In the genomic region with DNA sequence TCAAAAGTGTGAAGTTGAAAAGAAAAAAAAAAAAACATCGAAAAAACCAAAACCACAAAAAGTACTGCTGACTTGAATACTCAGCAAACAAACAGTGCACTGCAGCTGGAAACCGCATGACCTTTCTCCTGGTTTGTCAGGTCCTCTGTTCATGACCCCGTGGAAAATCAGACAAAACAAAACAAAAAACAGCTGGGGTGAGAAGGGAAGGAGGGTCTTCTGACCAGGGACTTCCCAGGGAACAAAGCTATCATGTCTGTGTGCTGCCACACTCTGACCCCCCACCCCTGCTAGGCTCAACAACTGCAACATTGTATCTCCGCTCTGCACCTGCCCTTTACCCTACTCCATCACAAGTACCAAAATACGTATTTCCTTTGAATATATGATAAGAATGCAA, we compare ENCODE assay signal across 13 mouse cellular contexts. TPM values are rescaled to one million over a fixed set of nuclear protein-coding genes. Genes with fewer than 3 reads are reported as not detected.
DNase-seq lines count a peak whose midpoint lies in the region; ATAC-seq and TF ChIP-seq lines count a peak whose summit lies in the region.
"Had no signal": no experiment of that assay in that cellular context is flagged by ENCODE, and none has a peak within 500 bp of the region (broad histone marks: within the 10 kb centered on the region; RNA-seq: fewer than 3 reads in every experiment).

No protein-coding gene starts in this region.

- WGBS in spleen, adult 2 months: 39% methylated on average over 5 of the region's 5 CpGs
- WGBS in forebrain, embryonic 10.5 days: 33% methylated on average over 5 of the region's 5 CpGs

- peak in 1 of 2 experiments; percentile 30 for DNase-seq in spleen, adult 2 months (ENCODE audit: low read depth in 1 of 2, low spot score in 2 of 2)
- no peak for DNase-seq in spleen, adult 12 weeks (ENCODE audit: low spot score)
- peak; percentile 14 for DNase-seq in c-Kit-positive CD71-negative TER-119-negative erythroid progenitor cells, embryonic 14.5 days (ENCODE audit: low read depth)
- DNase-seq in induced T-regulatory cell, adult 2 months (ENCODE audit: low read depth): peak; percentile 72
- DNase-seq in cerebellum, adult 8-10 months: no peak
- DNase-seq in spleen, postnatal 10 days (ENCODE audit: low spot score in 2 of 2): no peak
- no peak for DNase-seq in forebrain, embryonic 10.5 days (ENCODE audit: extremely low spot score, low spot score)
- DNase-seq: adrenal gland, adult 8-10 months; forebrain, postnatal 0 days; gastrocnemius, postnatal 36 days; heart, postnatal 10 days; lung, postnatal 10 days had no signal

- H3K27me3 ChIP-seq in spleen, adult 2 months (ENCODE audit: control insufficient read depth, insufficient read depth, low read length): no peaks in the 10 kb centered on the region
- no peaks in the 10 kb centered on the region for H3K27me3 ChIP-seq in forebrain, embryonic 10.5 days (ENCODE audit: poor library complexity, severe bottlenecking)

- no peak overlapping the region for H3K4me3 ChIP-seq in spleen, adult 2 months (ENCODE audit: extremely low read depth, insufficient read depth, insufficient read length)
- H3K4me3 ChIP-seq in forebrain, embryonic 10.5 days: no peak overlapping the region

- ATAC-seq in megakaryocyte-erythroid progenitor cell, adult 5-6 weeks (replicated peaks; ENCODE audit: low FRiP score, low TSS enrichment, poor library complexity, severe bottlenecking): peak; percentile 78
- ATAC-seq: forebrain, postnatal 0 days had no signal

- peak overlapping the region; percentile 37 for H3K27ac ChIP-seq in spleen, adult 2 months (ENCODE audit: insufficient read depth, low read length)
- no peak overlapping the region for H3K27ac ChIP-seq in forebrain, embryonic 10.5 days

- no peak for TF ChIP-seq POLR2A in spleen, adult 2 months (IDR thresholded peaks at IDR 0.05; ENCODE audit: low read depth, low read length)

- H3K36me3 ChIP-seq in spleen, adult 2 months (ENCODE audit: control insufficient read depth, insufficient read depth, low read length): no peaks in the 10 kb centered on the region
- H3K36me3 ChIP-seq in forebrain, embryonic 10.5 days (replicated peaks): no peaks in the 10 kb centered on the region

- H3K9me3 ChIP-seq in forebrain, embryonic 10.5 days: no peaks in the 10 kb centered on the region

- TF ChIP-seq CTCF in spleen, adult 2 months (IDR thresholded peaks at IDR 0.05; ENCODE audit: extremely low read depth, insufficient read depth, insufficient read length, insufficient replicate concordance): no peak

- 0 out of 2 replicates have a peak, but pooled peaks cover 2% of the 10 kb centered on the region for H3K4me1 ChIP-seq in spleen, adult 2 months (ENCODE audit: control insufficient read depth, insufficient read depth, insufficient read length)
- H3K4me1 ChIP-seq in forebrain, embryonic 10.5 days: peaks cover 23% of the 10 kb centered on the region

RNA-seq across cellular contexts. Expression of gene St6galnac3, which starts 39.8 kb away (rescaled TPM):
- polyA plus RNA-seq in spleen, adult 2 months (2012; rRNA removed): 2.0 and 3.0 TPM in 2 replicates
- 19.6 and 26.5 TPM in 2 replicates for total RNA-seq in megakaryocyte-erythroid progenitor cell, adult 5-6 weeks (2014; fragmentation: Nextera tagmentation)
- 4.0 and 17.2 TPM in 2 replicates for total RNA-seq in megakaryocyte-erythroid progenitor cell, adult 5-6 weeks (2017)
- 40.0 and 40.5 TPM in 2 replicates for polyA plus RNA-seq in forebrain, embryonic 10.5 days (2016; fragmentation: Nextera tagmentation; extraction: Ambion mirVana)

Comparison
In these comparisons a context has a peak if more than half of its experiments do, and no peak if none do; other contexts are left out.
1. DNase-seq: peak in c-Kit-positive CD71-negative TER-119-negative erythroid progenitor cells, embryonic 14.5 days (single experiment) and induced T-regulatory cell, adult 2 months (single experiment); none in spleen, adult 12 weeks (single experiment), cerebellum, adult 8-10 months (single experiment), spleen, postnatal 10 days (0 of 2) and forebrain, embryonic 10.5 days (single experiment).
2. RNA of gene St6galnac3, which starts 39.8 kb away (polyA plus RNA-seq): 40.0 to 40.5 TPM in forebrain, embryonic 10.5 days; 2.0 to 3.0 TPM in spleen, adult 2 months; every median in the first group is over 10 times any median in the second.